8 mouse cellular contexts compared by ENCODE assay signal in genomic region chr10:75835761-75836531, GRCm38 (mm10). TPM values are rescaled to one million over a fixed set of nuclear protein-coding genes. Genes with fewer than 3 reads are reported as not detected.
A peak's percentile ranks its signal among the peaks of the same experiment; 100 is the strongest.
DNase-seq lines count a peak whose midpoint lies in the region; ATAC-seq and TF ChIP-seq lines count a peak whose summit lies in the region.

No protein-coding gene starts in this region.

- 2% methylated on average over 9 of the region's 10 CpGs for WGBS in bone marrow, adult 2 months
- WGBS in hindbrain, embryonic 16.5 days = 16% methylated on average over 9 of the region's 10 CpGs
- WGBS in liver, embryonic 12.5 days (ENCODE audit: insufficient replicate concordance) = 17% methylated on average over 9 of the region's 10 CpGs
- 18% methylated on average over 9 of the region's 10 CpGs for WGBS in neural tube, embryonic 14.5 days

- no peak for ATAC-seq in hindbrain, embryonic 16.5 days
- ATAC-seq in liver, embryonic 12.5 days = 0 out of 2 replicates have a peak, but pooled peaks have one; percentile 5
- no peak for ATAC-seq in neural tube, embryonic 14.5 days (ENCODE audit: low read depth)

- H3K4me2 ChIP-seq in hindbrain, embryonic 16.5 days (ENCODE audit: low read length) = peak overlapping the region; percentile 56
- H3K4me2 ChIP-seq in liver, embryonic 12.5 days = peak overlapping the region; percentile 86
- peak overlapping the region; percentile 51 for H3K4me2 ChIP-seq in neural tube, embryonic 14.5 days (ENCODE audit: low read depth, low read length)

- DNase-seq in embryo, embryonic 10.5 days (ENCODE audit: low spot score) = peak; percentile 36
- no peak for DNase-seq in embryo, embryonic 10 days (ENCODE audit: low spot score)
- no peak for DNase-seq in layer of hippocampus, adult 11-12 months (ENCODE audit: low spot score)
- DNase-seq in cerebellum, postnatal 10 days = no peak

- no peaks in the 10 kb centered on the region; the same call in none of the 2 replicates for H3K27me3 ChIP-seq in hindbrain, embryonic 16.5 days (replicated peaks; ENCODE audit: control insufficient read depth, insufficient read depth, low read length)
- peaks cover 24% of the 10 kb centered on the region for H3K27me3 ChIP-seq in liver, embryonic 12.5 days (replicated peaks)
- H3K27me3 ChIP-seq in neural tube, embryonic 14.5 days (ENCODE audit: control insufficient read depth, insufficient read depth, low read length) = peaks cover 2% of the 10 kb centered on the region; the same call in 1 of the 2 replicates

- no peaks in the 10 kb centered on the region for H3K36me3 ChIP-seq in hindbrain, embryonic 16.5 days (ENCODE audit: control insufficient read depth, insufficient read depth, low read length)
- no peaks in the 10 kb centered on the region for H3K36me3 ChIP-seq in liver, embryonic 12.5 days
- no peaks in the 10 kb centered on the region for H3K36me3 ChIP-seq in neural tube, embryonic 14.5 days (ENCODE audit: control insufficient read depth, insufficient read depth, low read length)

- no peak for TF ChIP-seq POLR2A in bone marrow, adult 2 months (IDR thresholded peaks at IDR 0.05; ENCODE audit: borderline replicate concordance, control insufficient read depth, low read depth, low read length)

- H3K9ac ChIP-seq in hindbrain, embryonic 16.5 days (ENCODE audit: low read depth, low read length) = no peak overlapping the region
- peak overlapping the region; percentile 69; the same call in 1 of the 2 replicates for H3K9ac ChIP-seq in liver, embryonic 12.5 days
- no peak overlapping the region for H3K9ac ChIP-seq in neural tube, embryonic 14.5 days (replicated peaks; ENCODE audit: low read depth, low read length)

- TF ChIP-seq CTCF in bone marrow, adult 2 months (IDR thresholded peaks at IDR 0.05; ENCODE audit: control insufficient read depth, insufficient read depth, low read length) = no peak

- no peak overlapping the region for H3K27ac ChIP-seq in bone marrow, adult 2 months (ENCODE audit: control insufficient read depth, insufficient read depth, low read depth, low read length, poor library complexity)
- H3K27ac ChIP-seq in hindbrain, embryonic 16.5 days (ENCODE audit: low read depth, low read length) = no peak overlapping the region
- peak overlapping the region; percentile 81 for H3K27ac ChIP-seq in liver, embryonic 12.5 days
- H3K27ac ChIP-seq in neural tube, embryonic 14.5 days (ENCODE audit: low read depth, low read length) = no peak overlapping the region

- no peaks in the 10 kb centered on the region; the same call in 1 of the 2 replicates for H3K4me1 ChIP-seq in bone marrow, adult 2 months (ENCODE audit: control insufficient read depth, insufficient read depth, low read length)
- H3K4me1 ChIP-seq in hindbrain, embryonic 16.5 days (ENCODE audit: control insufficient read depth, insufficient read depth, low read depth, low read length) = peaks cover 23% of the 10 kb centered on the region
- peaks cover 61% of the 10 kb centered on the region for H3K4me1 ChIP-seq in liver, embryonic 12.5 days
- H3K4me1 ChIP-seq in neural tube, embryonic 14.5 days (ENCODE audit: control insufficient read depth, insufficient read depth, low read length) = peaks cover 14% of the 10 kb centered on the region

- H3K9me3 ChIP-seq in hindbrain, embryonic 16.5 days (ENCODE audit: control insufficient read depth, low read length) = no peaks in the 10 kb centered on the region
- H3K9me3 ChIP-seq in liver, embryonic 12.5 days (replicated peaks) = no peaks in the 10 kb centered on the region
- no peaks in the 10 kb centered on the region for H3K9me3 ChIP-seq in neural tube, embryonic 14.5 days (ENCODE audit: control insufficient read depth, low read length)

- H3K4me3 ChIP-seq in bone marrow, adult 2 months (replicated peaks; ENCODE audit: control insufficient read depth, low read depth, low read length) = peak overlapping the region; percentile 14
- peak overlapping the region; percentile 36 for H3K4me3 ChIP-seq in hindbrain, embryonic 16.5 days (ENCODE audit: low read length)
- H3K4me3 ChIP-seq in liver, embryonic 12.5 days = peak overlapping the region; percentile 65
- 0 out of 2 replicates have a peak overlapping the region, but pooled peaks have one; percentile 2 for H3K4me3 ChIP-seq in neural tube, embryonic 14.5 days (ENCODE audit: low read depth, low read length)

RNA-seq across cellular contexts. Expression of gene Gstt2, which starts 1.3 kb away (rescaled TPM):
- 18.1 and 28.1 TPM in 2 replicates for polyA plus RNA-seq in bone marrow, adult 2 months (2011; ENCODE audit: insufficient read depth, insufficient read length, low replicate concordance, missing spikeins)
- polyA plus RNA-seq in hindbrain, embryonic 16.5 days (2015; fragmentation: Nextera tagmentation; extraction: Ambion mirVana) = 7.9 and 8.5 TPM in 2 replicates
- 32.8 and 33.9 TPM in 2 replicates for polyA plus RNA-seq in liver, embryonic 12.5 days (2016; fragmentation: Nextera tagmentation; extraction: Ambion mirVana)
- polyA plus RNA-seq in neural tube, embryonic 14.5 days (2014; fragmentation: Nextera tagmentation; extraction: Ambion mirVana) = 4.3 and 7.5 TPM in 2 replicates

RNA-seq across cellular contexts. Expression of gene Gstt4, which starts 13.6 kb away (rescaled TPM):
- polyA plus RNA-seq in bone marrow, adult 2 months (2011; ENCODE audit: insufficient read depth, insufficient read length, low replicate concordance, missing spikeins) = not detected in 2 replicates
- polyA plus RNA-seq in hindbrain, embryonic 16.5 days (2015; fragmentation: Nextera tagmentation; extraction: Ambion mirVana) = not detected in 2 replicates
- polyA plus RNA-seq in liver, embryonic 12.5 days (2016; fragmentation: Nextera tagmentation; extraction: Ambion mirVana) = not detected in 2 replicates
- polyA plus RNA-seq in neural tube, embryonic 14.5 days (2014; fragmentation: Nextera tagmentation; extraction: Ambion mirVana) = not detected in 2 replicates

RNA-seq across cellular contexts. Expression of gene Mif, which starts 24.1 kb away (rescaled TPM):
- polyA plus RNA-seq in bone marrow, adult 2 months (2011; ENCODE audit: insufficient read depth, insufficient read length, low replicate concordance, missing spikeins) = 205 and 344 TPM in 2 replicates
- 1,592 and 1,680 TPM in 2 replicates for polyA plus RNA-seq in hindbrain, embryonic 16.5 days (2015; fragmentation: Nextera tagmentation; extraction: Ambion mirVana)
- 1,383 and 1,459 TPM in 2 replicates for polyA plus RNA-seq in liver, embryonic 12.5 days (2016; fragmentation: Nextera tagmentation; extraction: Ambion mirVana)
- 1,682 and 1,948 TPM in 2 replicates for polyA plus RNA-seq in neural tube, embryonic 14.5 days (2014; fragmentation: Nextera tagmentation; extraction: Ambion mirVana)

RNA-seq across cellular contexts. Expression of gene Gstt1, which starts 37.6 kb away (rescaled TPM):
- 19.9 and 22.5 TPM in 2 replicates for polyA plus RNA-seq in bone marrow, adult 2 months (2011; ENCODE audit: insufficient read depth, insufficient read length, low replicate concordance, missing spikeins)
- 18.8 and 21.9 TPM in 2 replicates for polyA plus RNA-seq in hindbrain, embryonic 16.5 days (2015; fragmentation: Nextera tagmentation; extraction: Ambion mirVana)
- polyA plus RNA-seq in liver, embryonic 12.5 days (2016; fragmentation: Nextera tagmentation; extraction: Ambion mirVana) = 38.4 and 38.5 TPM in 2 replicates
- polyA plus RNA-seq in neural tube, embryonic 14.5 days (2014; fragmentation: Nextera tagmentation; extraction: Ambion mirVana) = 8.8 and 11.2 TPM in 2 replicates

RNA-seq across cellular contexts. Expression of gene Gstt3, which starts 54.7 kb away (rescaled TPM):
- polyA plus RNA-seq in bone marrow, adult 2 months (2011; ENCODE audit: insufficient read depth, insufficient read length, low replicate concordance, missing spikeins) = 1.6 and 4.3 TPM in 2 replicates
- 1.4 and 1.5 TPM in 2 replicates for polyA plus RNA-seq in hindbrain, embryonic 16.5 days (2015; fragmentation: Nextera tagmentation; extraction: Ambion mirVana)
- 5.9 and 6.7 TPM in 2 replicates for polyA plus RNA-seq in liver, embryonic 12.5 days (2016; fragmentation: Nextera tagmentation; extraction: Ambion mirVana)
- polyA plus RNA-seq in neural tube, embryonic 14.5 days (2014; fragmentation: Nextera tagmentation; extraction: Ambion mirVana) = 0.94 TPM in 1 of 2 replicates, not detected in the other

Comparison
In these comparisons a context has a peak if more than half of its experiments do, and no peak if none do; other contexts are left out.
1. H3K4me3 ChIP-seq: peak in every context shown above with its lines; median percentile 65 in liver, embryonic 12.5 days; 36 in hindbrain, embryonic 16.5 days; 14 in bone marrow, adult 2 months; 2 in neural tube, embryonic 14.5 days.